In genomic region chr9:56871191-56871590, GRCm38 (mm10) we compare ENCODE assay signal across 12 mouse cellular contexts. TPM values are rescaled to one million over a fixed set of nuclear protein-coding genes. Genes with fewer than 3 reads are reported as not detected.
DNase-seq lines count a peak whose midpoint lies in the region; ATAC-seq lines count a peak whose summit lies in the region.
"Had no signal": no experiment of that assay in that cellular context is flagged by ENCODE, and none has a peak within 500 bp of the region (broad histone marks: within the 10 kb centered on the region; RNA-seq: fewer than 3 reads in every experiment).

No protein-coding gene starts in this region.

- peaks cover 62% of the 10 kb centered on the region for H3K4me1 ChIP-seq in embryonic facial prominence, embryonic 14.5 days (ENCODE audit: control insufficient read depth, insufficient read depth, low read length)
- peaks cover 50% of the 10 kb centered on the region for H3K4me1 ChIP-seq in embryonic facial prominence, embryonic 10.5 days
- peaks cover 55% of the 10 kb centered on the region for H3K4me1 ChIP-seq in intestine, embryonic 16.5 days (ENCODE audit: control insufficient read depth, insufficient read depth, low read length)
- peaks cover 11% of the 10 kb centered on the region for H3K4me1 ChIP-seq in forebrain, embryonic 10.5 days

- DNase-seq in embryonic facial prominence, embryonic 14.5 days (ENCODE audit: low spot score), result no peak
- no peak for DNase-seq in embryonic facial prominence, embryonic 10.5 days (ENCODE audit: low spot score)
- peak; percentile 74 for DNase-seq in gastrocnemius, postnatal 25 days
- peak; percentile 59 for DNase-seq in lung, postnatal 36 days
- DNase-seq in forebrain, embryonic 10.5 days (ENCODE audit: extremely low spot score, low spot score), result no peak
- no peak for DNase-seq in spleen, postnatal 10 days (ENCODE audit: low spot score in 2 of 2)

- WGBS in embryonic facial prominence, embryonic 14.5 days, result 30% methylated on average over 5 of the region's 5 CpGs
- WGBS in embryonic facial prominence, embryonic 10.5 days, result 48% methylated on average over 5 of the region's 5 CpGs
- WGBS in intestine, embryonic 16.5 days, result 34% methylated on average over 5 of the region's 5 CpGs
- 65% methylated on average over 5 of the region's 5 CpGs for WGBS in forebrain, embryonic 10.5 days

- no peaks in the 10 kb centered on the region for H3K9me3 ChIP-seq in embryonic facial prominence, embryonic 14.5 days (ENCODE audit: control insufficient read depth, low read length)
- no peaks in the 10 kb centered on the region for H3K9me3 ChIP-seq in embryonic facial prominence, embryonic 10.5 days
- H3K9me3 ChIP-seq in intestine, embryonic 16.5 days (ENCODE audit: control insufficient read depth, low read length), result no peaks in the 10 kb centered on the region
- H3K9me3 ChIP-seq in forebrain, embryonic 10.5 days, result no peaks in the 10 kb centered on the region
- H3K9me3 ChIP-seq: embryonic facial prominence, embryonic 13.5 days had no signal

- no peak overlapping the region for H3K4me2 ChIP-seq in embryonic facial prominence, embryonic 14.5 days (ENCODE audit: low read depth, low read length)
- no peak overlapping the region for H3K4me2 ChIP-seq in intestine, embryonic 16.5 days (ENCODE audit: low read depth, low read length)
- H3K4me2 ChIP-seq: embryonic facial prominence, embryonic 13.5 days; hindbrain, embryonic 14.5 days had no signal

- no peaks in the 10 kb centered on the region for H3K36me3 ChIP-seq in embryonic facial prominence, embryonic 14.5 days (ENCODE audit: control insufficient read depth, insufficient read depth, low read length)
- no peaks in the 10 kb centered on the region for H3K36me3 ChIP-seq in embryonic facial prominence, embryonic 10.5 days (replicated peaks)
- no peaks in the 10 kb centered on the region for H3K36me3 ChIP-seq in intestine, embryonic 16.5 days (ENCODE audit: control insufficient read depth, insufficient read depth, low read length)
- no peaks in the 10 kb centered on the region for H3K36me3 ChIP-seq in forebrain, embryonic 10.5 days (replicated peaks)
- H3K36me3 ChIP-seq: embryonic facial prominence, embryonic 13.5 days had no signal

- no peaks in the 10 kb centered on the region for H3K27me3 ChIP-seq in embryonic facial prominence, embryonic 14.5 days (replicated peaks; ENCODE audit: control insufficient read depth, insufficient read depth, low read length)
- peaks cover 21% of the 10 kb centered on the region for H3K27me3 ChIP-seq in embryonic facial prominence, embryonic 10.5 days (replicated peaks; ENCODE audit: low read depth, poor library complexity, severe bottlenecking)
- H3K27me3 ChIP-seq in intestine, embryonic 16.5 days (replicated peaks; ENCODE audit: control insufficient read depth, insufficient read depth, low read length), result no peaks in the 10 kb centered on the region
- peaks cover 25% of the 10 kb centered on the region for H3K27me3 ChIP-seq in forebrain, embryonic 10.5 days (ENCODE audit: poor library complexity, severe bottlenecking)
- H3K27me3 ChIP-seq: embryonic facial prominence, embryonic 13.5 days had no signal

- no peak overlapping the region for H3K4me3 ChIP-seq in embryonic facial prominence, embryonic 14.5 days (ENCODE audit: low read depth, low read length)
- no peak overlapping the region for H3K4me3 ChIP-seq in embryonic facial prominence, embryonic 10.5 days
- no peak overlapping the region for H3K4me3 ChIP-seq in intestine, embryonic 16.5 days (ENCODE audit: low read length)
- no peak overlapping the region for H3K4me3 ChIP-seq in forebrain, embryonic 10.5 days
- H3K4me3 ChIP-seq: embryonic facial prominence, embryonic 13.5 days had no signal

- peak overlapping the region; percentile 39 for H3K27ac ChIP-seq in embryonic facial prominence, embryonic 14.5 days (replicated peaks; ENCODE audit: low read depth, low read length)
- H3K27ac ChIP-seq in embryonic facial prominence, embryonic 10.5 days (replicated peaks), result no peak overlapping the region
- H3K27ac ChIP-seq in intestine, embryonic 16.5 days (ENCODE audit: low read length), result peak overlapping the region; percentile 62; the same call in 1 of the 2 replicates
- no peak overlapping the region for H3K27ac ChIP-seq in forebrain, embryonic 10.5 days
- H3K27ac ChIP-seq: embryonic facial prominence, embryonic 13.5 days; hindbrain, embryonic 14.5 days had no signal

- H3K9ac ChIP-seq in embryonic facial prominence, embryonic 14.5 days (ENCODE audit: low read depth, low read length), result no peak overlapping the region
- H3K9ac ChIP-seq in intestine, embryonic 16.5 days (ENCODE audit: low read depth, low read length), result 0 out of 2 replicates have a peak overlapping the region, but pooled peaks have one; percentile 10
- H3K9ac ChIP-seq: embryonic facial prominence, embryonic 13.5 days; hindbrain, embryonic 14.5 days had no signal

- no peak for ATAC-seq in embryonic facial prominence, embryonic 14.5 days (ENCODE audit: low read depth)
- ATAC-seq in intestine, embryonic 16.5 days, result peak; percentile 24; the same call in 1 of the 2 replicates
- ATAC-seq in megakaryocyte progenitor cell, adult 5-6 weeks (replicated peaks; ENCODE audit: poor library complexity), result no peak

RNA-seq across cellular contexts. Expression of gene Cspg4, which starts 6.4 kb away (rescaled TPM):
- polyA plus RNA-seq in embryonic facial prominence, embryonic 14.5 days (2014; fragmentation: Nextera tagmentation; extraction: Ambion mirVana), result 34.8 and 35.1 TPM in 2 replicates
- polyA plus RNA-seq in embryonic facial prominence, embryonic 10.5 days (2016; fragmentation: Nextera tagmentation; extraction: Ambion mirVana), result 2.2 and 2.5 TPM in 2 replicates
- 1 to 10 TPM; 6.5 to 9.4 TPM for total RNA-seq in gastrocnemius, postnatal 25 days (2021)
- 17.4 and 18.2 TPM in 2 replicates for polyA plus RNA-seq in intestine, embryonic 16.5 days (2015; fragmentation: Nextera tagmentation; extraction: Ambion mirVana)
- 0.88 and 1.1 TPM in 2 replicates for polyA plus RNA-seq in forebrain, embryonic 10.5 days (2016; fragmentation: Nextera tagmentation; extraction: Ambion mirVana)
- not detected in 2 replicates for total RNA-seq in megakaryocyte progenitor cell, adult 5-6 weeks (2015)
- total RNA-seq in megakaryocyte progenitor cell, adult 5-6 weeks (2017), result not detected in 2 replicates
- total RNA-seq: neutrophil, adult 5-6 weeks had no signal

RNA-seq across cellular contexts. Expression of gene Odf3l1, which starts 6.7 kb away (rescaled TPM):
- 1.7 and 2.7 TPM in 2 replicates for polyA plus RNA-seq in embryonic facial prominence, embryonic 14.5 days (2014; fragmentation: Nextera tagmentation; extraction: Ambion mirVana)
- polyA plus RNA-seq in embryonic facial prominence, embryonic 10.5 days (2016; fragmentation: Nextera tagmentation; extraction: Ambion mirVana), result not detected in 2 replicates
- under 1 TPM in 1 of 2 experiments, not detected in 1; 0.67 TPM for total RNA-seq in gastrocnemius, postnatal 25 days (2021)
- polyA plus RNA-seq in intestine, embryonic 16.5 days (2015; fragmentation: Nextera tagmentation; extraction: Ambion mirVana), result 1.4 and 1.5 TPM in 2 replicates
- polyA plus RNA-seq in forebrain, embryonic 10.5 days (2016; fragmentation: Nextera tagmentation; extraction: Ambion mirVana), result not detected in 2 replicates
- total RNA-seq in megakaryocyte progenitor cell, adult 5-6 weeks (2015), result not detected in 2 replicates
- not detected in 2 replicates for total RNA-seq in megakaryocyte progenitor cell, adult 5-6 weeks (2017)
- total RNA-seq: neutrophil, adult 5-6 weeks had no signal
- polyA plus RNA-seq: hindbrain, embryonic 14.5 days; liver, embryonic 16.5 days had no signal

RNA-seq across cellular contexts. Expression of gene Snx33, which starts 57.0 kb away (rescaled TPM):
- polyA plus RNA-seq in embryonic facial prominence, embryonic 14.5 days (2014; fragmentation: Nextera tagmentation; extraction: Ambion mirVana), result 7.8 and 8.2 TPM in 2 replicates
- 10.4 and 11.1 TPM in 2 replicates for polyA plus RNA-seq in embryonic facial prominence, embryonic 10.5 days (2016; fragmentation: Nextera tagmentation; extraction: Ambion mirVana)
- total RNA-seq in gastrocnemius, postnatal 25 days (2021), result 1 to 10 TPM; 3.4 to 5.4 TPM
- polyA plus RNA-seq in intestine, embryonic 16.5 days (2015; fragmentation: Nextera tagmentation; extraction: Ambion mirVana), result 4.8 and 5.2 TPM in 2 replicates
- 8.6 and 9.9 TPM in 2 replicates for polyA plus RNA-seq in forebrain, embryonic 10.5 days (2016; fragmentation: Nextera tagmentation; extraction: Ambion mirVana)
- total RNA-seq in megakaryocyte progenitor cell, adult 5-6 weeks (2015), result 3.3 TPM in 2 replicates
- 2.8 TPM in 2 replicates for total RNA-seq in megakaryocyte progenitor cell, adult 5-6 weeks (2017)

Comparison
In these comparisons a context has a peak if more than half of its experiments do, and no peak if none do; other contexts are left out.
1. H3K27ac ChIP-seq: peak in embryonic facial prominence, embryonic 14.5 days (single experiment) and intestine, embryonic 16.5 days (single experiment); none in embryonic facial prominence, embryonic 10.5 days (single experiment) and forebrain, embryonic 10.5 days (single experiment).
2. DNase-seq: peak in gastrocnemius, postnatal 25 days (single experiment) and lung, postnatal 36 days (single experiment); none in embryonic facial prominence, embryonic 14.5 days (single experiment), embryonic facial prominence, embryonic 10.5 days (single experiment), forebrain, embryonic 10.5 days (single experiment) and spleen, postnatal 10 days (0 of 2).